Mouse (Mus musculus) right cerebral cortex, postnatal 4 days (tissue): ENCODE data around the gene Adamts2.
A peak's percentile ranks its signal among the peaks of the same experiment; 100 is the strongest.

Source experiments
- DNase-seq: peaks from one replicate; pipeline ENCODE4 v3.0.0-alpha.2; 2022

Gene Adamts2

DNA sequence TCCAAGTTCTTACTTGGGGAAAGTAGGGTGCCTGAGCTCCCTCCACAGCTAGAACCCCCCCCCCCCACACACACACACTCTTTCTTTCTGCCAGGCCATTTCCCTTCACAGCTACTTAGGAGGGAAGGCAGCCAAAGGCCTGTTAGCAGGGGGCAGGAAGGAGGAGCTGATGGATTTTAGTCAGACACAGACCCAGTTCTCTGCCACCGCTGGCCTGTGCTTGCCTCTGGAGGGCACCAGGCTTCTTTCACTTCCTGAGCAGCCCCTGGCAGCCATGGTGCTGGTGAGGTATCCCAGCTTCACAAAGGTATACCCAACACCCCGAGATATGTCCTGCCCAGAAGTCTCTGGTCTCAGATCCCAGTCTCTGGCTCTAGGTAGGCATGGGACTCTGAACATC is 22.4 kb downstream of the Adamts2 start:
- DNase-seq, result peak; percentile 19

- no peak for DNase-seq
Measured at GRCm38 (mm10) chr11:50624720-50625119, 22.8 kb downstream of the Adamts2 start.

DNA sequence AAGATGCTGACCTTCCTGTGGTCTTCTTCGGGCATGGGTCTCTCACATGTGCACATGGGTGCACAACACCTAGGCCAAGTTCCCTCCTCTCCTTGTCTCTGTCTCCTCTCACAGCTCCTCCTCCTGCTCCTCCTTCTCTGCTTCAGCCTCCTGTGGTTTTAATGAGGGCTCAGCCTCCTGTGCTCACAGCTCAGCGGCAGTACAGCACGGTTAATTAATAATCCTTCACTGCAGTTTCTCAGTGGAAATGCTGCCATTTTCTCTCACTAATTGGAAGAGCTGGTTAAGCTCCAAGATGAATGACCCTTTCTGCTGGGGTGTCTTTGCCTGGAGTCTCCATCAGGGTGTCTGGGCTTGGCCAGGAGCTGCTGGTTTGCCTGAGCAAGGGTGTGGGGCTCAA is 27.0 kb downstream of the Adamts2 start:
- DNase-seq, result no peak

GRCm38 (mm10) chr11:50630462-50630861 is 28.6 kb downstream of the Adamts2 start:
- DNase-seq, result no peak

- DNase-seq, result peak; percentile 37
Measured at GRCm38 (mm10) chr11:50632270-50632669, 30.4 kb downstream of the Adamts2 start.

DNA sequence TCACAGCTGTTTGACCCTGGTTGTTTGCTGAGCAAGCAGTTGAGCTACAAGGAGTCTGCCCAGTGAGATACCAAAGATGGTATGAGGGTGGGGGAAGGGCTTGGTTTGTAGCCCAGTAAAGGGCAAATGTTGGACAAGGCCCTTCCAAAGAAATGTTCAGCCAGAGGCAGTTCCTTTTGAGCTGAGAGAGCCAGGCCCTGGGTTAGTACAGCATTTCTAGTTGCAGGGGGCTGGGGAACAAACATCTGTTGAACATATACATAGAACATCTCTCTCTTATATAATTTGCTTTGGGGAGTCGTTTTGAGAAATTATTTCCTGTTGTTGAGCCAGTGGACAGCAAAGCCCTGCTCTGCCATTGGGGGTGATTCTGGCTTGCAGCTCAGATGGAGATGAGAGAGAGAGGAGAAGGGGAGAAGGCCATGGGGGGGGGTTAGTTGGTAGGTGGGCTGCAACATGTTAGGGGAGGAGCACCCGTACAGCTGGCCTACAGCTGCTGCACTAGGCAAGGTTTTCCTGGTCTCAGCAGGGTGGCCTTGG is 33.2 kb downstream of the Adamts2 start:
- DNase-seq, result no peak

DNA sequence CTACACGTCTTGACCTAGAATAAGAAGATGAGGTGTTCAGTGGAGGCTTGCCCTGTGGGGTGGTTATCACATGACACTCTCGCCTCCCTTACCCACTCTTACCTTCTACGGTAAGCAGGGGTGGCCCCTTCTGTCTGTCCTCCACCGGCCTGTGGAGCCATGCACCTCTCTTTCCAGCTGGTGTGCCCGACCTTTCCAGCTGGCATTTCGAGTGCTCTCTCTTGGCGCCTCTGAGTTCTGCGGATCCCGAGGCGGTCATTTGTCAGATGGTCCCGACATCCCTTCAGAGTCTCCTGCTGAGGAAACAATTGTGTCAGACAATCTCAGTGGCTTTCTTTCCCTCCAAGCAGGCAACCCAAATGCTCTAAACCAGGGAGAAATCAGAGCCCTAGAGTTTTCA is 35.1 kb downstream of the Adamts2 start:
- DNase-seq, result no peak

GRCm38 (mm10) chr11:50638197-50638867 is 36.4 kb downstream of the Adamts2 start:
- DNase-seq, result no peak

- no peak for DNase-seq
Measured at GRCm38 (mm10) chr11:50638868-50639220, 37.0 kb downstream of the Adamts2 start.

- no peak for DNase-seq
Measured at GRCm38 (mm10) chr11:50642583-50642982, 40.7 kb downstream of the Adamts2 start.

- DNase-seq, result no peak
Measured at GRCm38 (mm10) chr11:50646148-50646547, 44.3 kb downstream of the Adamts2 start.

GRCm38 (mm10) chr11:50648143-50648807 is 46.4 kb downstream of the Adamts2 start:
- DNase-seq, result no peak

- DNase-seq, result no peak
Measured at GRCm38 (mm10) chr11:50650037-50650436, 48.2 kb downstream of the Adamts2 start.

DNA sequence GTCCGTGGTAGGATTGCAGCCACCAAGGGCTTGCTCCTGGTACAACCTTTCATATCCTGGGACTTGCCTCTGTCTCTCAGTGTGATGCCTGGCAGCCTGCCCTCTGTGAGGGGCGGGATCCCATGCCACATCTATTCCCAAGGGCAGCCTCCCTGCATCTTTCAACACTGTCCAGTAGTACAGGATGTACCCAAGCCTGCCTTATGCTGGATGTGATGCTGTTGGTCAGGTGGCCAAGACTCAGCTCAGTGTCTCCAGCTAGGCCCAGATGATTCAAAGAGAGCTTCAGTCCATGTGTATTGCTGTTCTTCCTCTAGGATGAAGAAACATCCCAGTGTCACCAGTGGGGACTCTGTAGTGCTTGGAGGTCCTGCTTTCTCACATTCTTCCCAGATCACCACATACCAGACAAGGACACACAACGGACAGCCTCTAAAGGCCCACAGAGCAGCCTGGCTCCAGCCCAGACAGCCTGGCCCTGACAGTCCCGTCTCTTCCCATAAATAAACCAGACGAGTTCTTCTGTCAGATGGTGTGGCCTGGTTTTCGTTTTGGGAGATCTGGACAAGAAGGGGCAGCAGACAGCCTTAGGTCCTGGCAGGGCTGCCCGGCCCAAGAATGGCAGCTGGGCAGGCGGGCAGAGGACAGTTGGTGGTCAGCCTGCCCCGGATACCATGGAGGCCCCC is 52.0 kb downstream of the Adamts2 start:
- no peak for DNase-seq

DNA sequence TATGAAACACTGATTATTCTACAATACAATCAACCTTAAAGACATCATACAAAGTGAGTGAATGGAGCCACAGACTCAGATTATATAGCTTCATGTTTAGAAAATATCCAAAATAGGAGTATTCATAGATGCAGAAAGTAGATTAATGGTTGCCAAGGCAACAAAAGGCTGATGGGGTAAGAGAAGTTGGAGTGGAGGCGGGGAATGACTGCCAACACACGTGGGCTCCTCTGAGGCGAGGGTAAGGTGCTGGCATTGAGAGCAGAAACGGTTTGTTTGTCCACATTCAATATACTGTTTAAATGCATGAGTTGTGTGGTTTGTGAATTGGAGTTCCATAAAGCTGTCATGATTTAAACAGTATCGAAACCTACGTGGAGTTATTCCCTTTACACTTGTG is 56.9 kb downstream of the Adamts2 start:
- no peak for DNase-seq

- DNase-seq, result no peak
Measured at GRCm38 (mm10) chr11:50662176-50662575, 60.3 kb downstream of the Adamts2 start.

DNA sequence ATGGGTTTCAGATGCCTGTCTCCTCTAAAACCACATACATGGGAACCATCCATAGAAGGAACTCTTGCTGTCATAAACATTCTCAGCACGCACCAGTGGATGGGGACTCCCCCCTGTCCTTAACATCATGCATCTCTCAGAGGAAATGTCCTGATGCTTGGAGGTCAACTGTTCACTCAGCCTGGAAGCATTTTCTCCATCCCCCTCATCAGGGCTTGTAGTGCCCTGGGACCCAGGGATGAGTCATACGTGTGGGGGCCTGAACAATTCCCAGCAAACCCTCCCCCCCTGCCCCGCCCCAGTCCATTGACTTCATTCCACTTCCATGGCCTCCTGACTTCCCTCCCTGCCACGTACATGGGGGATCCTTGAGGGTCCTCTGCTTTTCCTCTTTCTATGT is 62.9 kb downstream of the Adamts2 start:
- no peak for DNase-seq

- DNase-seq, result peak; percentile 44
Measured at GRCm38 (mm10) chr11:50669542-50670362, 67.9 kb downstream of the Adamts2 start.

GRCm38 (mm10) chr11:50670363-50670725 is 68.5 kb downstream of the Adamts2 start:
- no peak for DNase-seq

- DNase-seq, result no peak
Measured at GRCm38 (mm10) chr11:50670881-50671280, 69.0 kb downstream of the Adamts2 start.

DNA sequence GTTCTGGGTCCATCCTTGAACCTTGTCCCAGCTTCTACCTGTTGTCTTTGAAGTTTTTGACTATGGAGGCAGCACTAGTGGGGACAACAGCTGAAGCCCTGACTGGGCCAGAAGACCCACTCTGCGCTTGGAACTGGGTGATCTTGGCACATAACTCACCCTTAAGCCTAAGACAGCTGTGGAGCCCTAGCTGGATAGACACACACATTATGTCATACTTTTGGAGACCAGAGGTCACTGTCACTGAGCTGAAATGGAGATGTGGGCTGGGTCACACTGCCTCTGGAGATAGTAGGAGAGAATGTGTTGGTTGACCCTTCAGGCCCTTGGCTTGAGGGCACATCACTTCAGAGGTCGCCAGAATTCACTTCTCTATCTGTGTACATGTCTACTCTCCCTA is 69.5 kb downstream of the Adamts2 start:
- DNase-seq, result no peak

DNA sequence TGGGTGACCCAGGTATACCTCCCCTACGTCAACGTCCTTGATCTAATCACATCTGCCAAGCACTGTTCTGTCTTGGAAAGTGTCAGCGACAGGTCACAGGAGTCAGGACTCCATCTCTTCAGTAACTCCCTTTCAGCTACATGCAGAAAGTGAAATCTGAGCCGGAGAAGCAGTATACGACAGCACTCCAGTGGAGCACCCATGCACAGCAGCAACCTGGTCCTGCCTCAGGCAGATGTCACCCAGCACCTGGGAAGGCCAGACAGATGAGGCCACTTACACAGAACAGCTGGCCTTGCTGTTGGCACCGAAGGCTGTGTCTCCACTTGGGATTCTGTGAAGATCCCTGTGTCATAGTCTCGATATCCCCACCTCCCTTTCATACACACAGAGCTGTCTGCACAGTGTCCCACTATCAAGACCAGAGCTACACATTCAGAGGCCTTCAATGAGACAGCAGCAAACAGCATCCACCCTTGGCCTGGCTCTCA is 70.0 kb downstream of the Adamts2 start:
- no peak for DNase-seq

- DNase-seq, result no peak
Measured at GRCm38 (mm10) chr11:50672866-50673265, 71.0 kb downstream of the Adamts2 start.
